In the genomic region with DNA sequence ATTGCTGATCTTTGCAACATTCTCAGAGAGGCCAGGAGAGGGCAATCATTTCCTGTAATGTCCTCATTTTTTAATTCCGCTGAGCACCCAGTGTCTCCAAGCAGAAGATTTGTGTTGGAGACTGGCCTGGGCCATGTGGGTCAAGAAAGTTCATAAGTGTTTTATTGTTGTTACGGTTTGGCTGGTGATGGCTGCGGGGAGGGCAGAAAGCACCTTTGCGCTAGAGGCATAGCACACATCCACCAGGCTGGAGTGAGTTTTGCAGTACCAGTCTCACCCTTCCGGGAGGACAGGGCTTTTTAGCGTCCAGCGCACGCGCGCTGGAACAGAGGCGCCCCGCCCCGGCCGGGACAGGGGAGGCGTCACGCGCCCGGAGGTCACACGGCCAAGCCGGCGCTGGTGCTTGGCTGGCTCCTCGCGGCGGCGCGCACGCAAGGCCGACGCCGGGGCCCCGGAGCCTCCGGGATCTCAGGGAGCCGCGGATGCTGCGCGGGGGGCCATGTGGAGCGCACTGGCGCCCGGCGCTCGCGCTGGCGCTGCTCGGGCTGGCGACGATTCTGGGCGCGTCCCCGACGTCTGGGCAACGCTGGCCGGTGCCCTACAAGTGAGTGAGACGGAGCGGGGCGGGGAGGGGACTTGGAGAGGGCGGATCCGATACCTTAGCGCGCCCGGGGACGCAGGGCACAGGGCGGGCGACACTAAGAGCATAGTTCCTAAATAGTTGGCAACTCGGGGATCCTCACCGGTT, we compare ENCODE assay signal across 8 mouse cellular contexts. TPM values are rescaled to one million over a fixed set of nuclear protein-coding genes. Genes with fewer than 3 reads are reported as not detected.
DNase-seq lines count a peak whose midpoint lies in the region; ATAC-seq lines count a peak whose summit lies in the region.

A gene (plus strand): TSS at position 353 of the 748 bp plus-strand sequence.

- peak; percentile 81 for ATAC-seq in inflammation-experienced regulatory T-cells, adult 6 months
- peak; percentile 88 for ATAC-seq in megakaryocyte-erythroid progenitor cell, adult 5-6 weeks (replicated peaks; ENCODE audit: low FRiP score, low TSS enrichment, poor library complexity, severe bottlenecking)

- intact Hi-C loops in gastrocnemius, postnatal 14 days (cut with DNase I; ENCODE audit: low total_unique reads) = no loop called here
- intact Hi-C loops in left cerebral cortex, postnatal 10 days (cut with DNase I) = loop anchor here (10.0 kb wide), 1 partner anchor 465 kb away; no protein-coding TSS in a partner anchor

- DNase-seq in adipocyte (ENCODE audit: low spot score) = peak; percentile 96
- peak; percentile 93 for DNase-seq in embryo, embryonic 10 days (ENCODE audit: low spot score)
- peak; percentile 97 for DNase-seq in gastrocnemius, postnatal 14 days
- DNase-seq in left cerebral cortex, postnatal 10 days (ENCODE audit: extremely low spot score in 1 of 2, low spot score in 2 of 2) = peak; percentile 79 to 97
- DNase-seq in right cerebral cortex, postnatal 25 days = peak; percentile 89
- DNase-seq in urinary bladder, postnatal 4 days (ENCODE audit: low spot score in 2 of 2) = peak; percentile 93 to 95

RNA-seq across cellular contexts. Expression of the gene that starts here (rescaled TPM):
- 1 to 10 TPM; 7.2 to 8.2 TPM for total RNA-seq in gastrocnemius, postnatal 14 days (2021)
- polyA plus RNA-seq in inflammation-experienced regulatory T-cells, adult 6 months (2017; shearing (Covaris generic)) = 10 to 100 TPM; 17.2 to 20.0 (median 17.9) TPM
- 1 to 10 TPM; 5.9 to 6.0 TPM for total RNA-seq in left cerebral cortex, postnatal 10 days (2021)
- total RNA-seq in megakaryocyte-erythroid progenitor cell, adult 5-6 weeks (2014; fragmentation: Nextera tagmentation) = 9.3 and 15.8 TPM in 2 replicates
- 15.6 and 19.8 TPM in 2 replicates for total RNA-seq in megakaryocyte-erythroid progenitor cell, adult 5-6 weeks (2017)

Comparison
In these comparisons a context has a peak if more than half of its experiments do, and no peak if none do; other contexts are left out.
1. Peak in every context shown above with its lines: DNase-seq and ATAC-seq.